Mouse (Mus musculus) cerebellum, adult 18-20 months (tissue): ENCODE data around the gene Mturn.

Experiments used
- DNase-seq, 2 experiments: peaks; one replicate each; pipeline ENCODE4 v3.0.0; 2021

Mturn gene

GRCm38 (mm10) chr6:54698691-54699476 is 17.5 kb downstream of the Mturn start:
- DNase-seq: no peak

DNA sequence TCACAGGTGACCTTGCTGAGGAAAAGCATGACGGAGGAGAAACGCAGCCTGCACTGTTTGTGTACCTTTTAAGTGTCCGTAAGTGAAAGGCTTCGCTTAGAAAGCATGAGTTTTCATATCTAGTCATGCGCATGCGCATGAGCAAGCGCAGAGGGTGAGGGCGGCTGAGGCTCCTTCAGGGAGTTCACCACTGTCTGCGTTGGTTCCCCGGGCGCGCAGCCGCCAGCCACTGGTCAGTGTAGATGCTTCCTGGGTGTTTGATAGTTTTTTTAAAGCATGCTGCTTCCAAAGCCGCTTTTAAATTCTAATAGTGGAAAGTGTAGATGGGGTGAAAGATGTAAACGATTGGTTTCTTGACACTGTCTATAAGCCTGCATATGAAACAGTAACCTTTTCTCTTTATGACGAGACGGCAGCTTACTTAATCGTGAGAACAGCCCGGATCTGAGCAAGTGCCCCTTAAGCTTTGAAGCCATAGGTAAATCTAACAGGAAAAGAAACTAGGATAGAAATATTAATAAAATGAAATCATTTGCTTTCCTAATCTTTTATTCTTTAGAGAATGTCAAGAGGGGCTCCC is 18.1 kb downstream of the Mturn start:
- peak; percentile 83 to 86 for DNase-seq

- DNase-seq: no peak
Observed at GRCm38 (mm10) chr6:54700516-54700915, 19.1 kb downstream of the Mturn start.

DNA sequence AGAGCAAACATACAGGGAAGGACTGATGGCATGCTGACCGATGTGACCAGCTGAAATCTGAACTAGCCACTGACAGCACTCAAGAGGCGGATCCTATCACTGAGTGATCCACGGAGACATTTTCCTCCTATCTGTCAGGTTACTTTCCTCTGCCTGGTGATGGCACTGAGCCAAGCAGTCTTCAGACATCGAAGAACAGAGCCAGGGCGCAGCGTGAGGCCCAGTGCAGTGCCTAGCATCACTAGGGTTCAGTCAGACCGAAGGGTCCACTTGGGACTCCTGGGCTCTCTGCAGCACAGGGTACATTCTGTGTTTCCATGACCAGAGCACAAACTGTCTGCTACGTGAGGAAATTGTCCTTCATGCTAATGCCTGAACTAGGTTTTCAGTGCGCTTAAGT is 20.5 kb downstream of the Mturn start:
- DNase-seq: no peak

DNA sequence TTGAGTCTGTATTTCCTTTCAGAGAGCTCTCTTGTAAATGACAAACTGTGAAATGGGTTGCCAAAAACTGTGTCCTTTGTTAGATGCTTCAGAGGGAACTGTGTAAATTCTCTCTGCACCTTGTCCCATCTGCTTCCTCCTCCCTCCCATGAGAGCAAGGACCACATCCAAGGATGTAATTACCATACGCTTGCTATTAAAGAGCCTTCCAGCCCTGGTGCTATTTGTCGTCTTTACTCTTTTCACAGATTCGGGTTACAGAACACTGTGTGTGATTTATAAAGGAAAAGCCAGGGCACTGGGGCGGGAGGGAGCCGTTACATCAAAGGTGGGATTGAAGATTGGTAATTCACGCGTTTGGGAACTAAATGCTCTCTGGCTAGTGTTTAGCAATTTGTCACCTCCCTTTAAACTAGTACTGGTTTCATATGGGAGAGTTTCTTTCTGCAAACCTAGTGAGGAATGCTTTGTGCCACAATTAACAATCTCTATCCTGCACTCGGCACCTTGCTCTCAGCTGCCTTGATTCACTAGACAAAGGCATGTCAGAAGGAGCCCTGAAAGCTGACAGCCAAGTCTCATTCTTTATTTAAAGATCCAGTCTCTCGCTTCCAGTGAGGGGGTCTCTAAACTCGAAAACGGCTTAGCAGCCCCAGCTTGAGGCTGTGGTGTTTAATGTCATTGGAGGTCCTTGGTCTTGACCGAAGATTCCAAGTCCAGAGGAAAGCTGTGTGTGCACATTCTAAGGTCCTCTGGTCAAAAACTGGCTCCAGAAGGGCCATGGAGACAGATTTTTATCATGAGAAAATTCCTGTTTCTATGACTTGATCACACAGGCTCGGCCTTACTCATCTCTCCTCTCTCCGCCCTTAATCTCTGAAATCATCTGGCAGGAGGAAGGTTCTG is 22.5 kb downstream of the Mturn start:
- DNase-seq: no peak

DNA sequence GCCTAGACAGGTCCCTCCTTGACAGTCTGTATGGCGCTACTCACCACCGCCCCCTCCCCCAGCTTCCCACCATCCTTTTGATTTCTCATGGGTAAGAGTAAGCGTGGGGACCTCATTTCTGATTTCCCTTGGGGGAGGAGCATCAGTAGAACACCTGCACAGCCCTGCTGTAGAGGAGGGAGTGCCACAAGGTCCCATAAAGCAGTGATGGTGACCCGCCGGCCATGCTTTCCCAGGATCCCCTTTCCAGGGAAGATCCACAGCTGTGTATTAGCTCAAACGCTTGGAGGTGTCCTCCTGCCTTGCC is 23.1 kb downstream of the Mturn start:
- no peak for DNase-seq

DNA sequence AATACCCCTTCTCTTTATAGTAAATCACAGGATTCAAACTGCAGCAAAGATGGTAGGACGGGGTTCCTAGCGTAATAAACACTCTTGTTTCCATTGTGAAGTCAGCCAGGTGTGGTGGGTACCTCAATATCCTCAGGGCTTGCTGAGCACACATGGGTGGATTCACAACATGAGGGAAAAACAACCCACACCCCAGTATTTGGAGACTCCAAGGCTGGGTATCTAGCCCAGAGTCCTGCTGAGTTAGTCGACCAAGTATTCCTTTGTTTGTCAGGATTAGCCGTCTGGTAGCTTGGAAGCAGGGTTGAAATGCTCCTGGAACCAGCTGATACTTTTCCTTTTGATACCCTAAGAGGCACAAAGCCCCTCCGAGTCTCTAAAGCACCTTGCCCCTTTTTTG is 23.4 kb downstream of the Mturn start:
- DNase-seq: no peak

DNA sequence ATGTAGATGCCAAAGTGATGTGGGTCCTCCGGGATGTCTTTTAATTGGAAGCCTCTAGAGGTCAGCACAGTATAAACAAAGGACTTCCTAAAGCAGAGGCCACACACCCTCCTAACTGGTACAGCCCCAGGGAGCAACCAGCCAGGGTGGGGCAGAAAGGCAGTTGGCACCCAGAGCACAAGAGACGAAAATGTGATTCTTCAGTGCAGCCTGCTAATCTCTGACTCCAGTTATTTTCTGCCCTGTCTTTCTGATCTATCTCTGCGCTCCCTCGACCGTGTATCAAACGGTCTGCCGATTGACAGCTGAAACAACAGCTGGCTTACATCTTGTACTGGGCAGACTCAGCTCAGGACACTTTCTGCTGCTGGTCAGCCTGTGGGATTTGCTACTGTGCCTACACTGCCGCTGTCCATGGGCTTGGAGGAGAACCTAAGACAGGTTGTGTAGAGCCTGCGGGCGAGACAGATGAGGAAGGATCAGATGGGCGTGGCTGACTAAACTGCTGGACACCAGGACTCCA is 24.0 kb downstream of the Mturn start:
- peak; percentile 40 to 44 for DNase-seq

GRCm38 (mm10) chr6:54706099-54706498 is 24.7 kb downstream of the Mturn start:
- DNase-seq: no peak

DNA sequence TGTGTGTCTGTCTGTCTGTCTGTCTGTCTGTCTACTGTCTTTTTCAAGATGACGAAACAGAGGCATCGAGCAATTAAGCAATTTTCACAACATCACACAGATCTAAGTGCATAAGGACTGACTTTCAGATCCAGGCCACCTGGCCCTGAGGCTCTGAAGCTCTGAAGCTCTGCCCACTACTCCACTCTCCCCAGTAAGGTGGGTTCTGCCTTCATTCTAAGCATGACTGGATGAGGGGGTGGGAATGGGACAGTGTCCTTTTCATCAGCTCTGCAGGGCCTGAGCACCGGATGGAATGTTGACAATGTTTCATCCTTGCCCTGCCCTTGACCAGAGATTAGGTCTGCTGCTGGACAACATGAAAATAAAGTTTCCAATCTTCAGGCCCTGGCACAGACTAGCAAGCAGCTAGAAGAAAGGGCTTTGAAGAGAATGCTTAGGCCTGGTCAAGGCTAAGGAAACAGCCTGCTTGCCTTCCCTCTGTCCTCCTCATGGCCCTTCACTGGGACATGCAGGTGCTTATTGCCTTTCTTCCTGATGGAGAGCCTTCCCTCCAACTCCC is 25.3 kb downstream of the Mturn start:
- no peak for DNase-seq

DNA sequence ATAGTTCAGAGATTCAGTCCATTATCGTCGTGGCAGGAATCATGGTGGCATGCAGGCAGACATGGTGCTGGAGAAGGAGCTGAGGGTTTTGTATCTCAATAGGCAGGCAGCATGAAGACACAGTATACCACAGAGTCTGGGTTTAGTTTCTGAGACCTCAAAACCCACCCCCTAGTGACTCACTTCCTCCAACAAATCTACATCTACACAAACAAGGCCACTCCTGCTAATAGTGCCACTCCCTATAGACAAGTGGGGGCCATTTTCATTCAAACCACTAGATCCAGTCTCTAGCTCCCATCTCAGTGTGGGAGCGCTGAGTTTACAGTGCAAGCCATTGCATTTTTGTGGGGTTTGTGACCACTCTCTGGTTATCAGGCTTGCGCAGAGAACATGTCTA is 27.2 kb downstream of the Mturn start:
- DNase-seq: no peak

- no peak for DNase-seq
Observed at GRCm38 (mm10) chr6:54715697-54716096, 34.3 kb downstream of the Mturn start.

GRCm38 (mm10) chr6:54718779-54719685 is 37.6 kb downstream of the Mturn start:
- peak in 1 of 2 experiments; percentile 25 for DNase-seq

- peak; percentile 38 to 43 for DNase-seq
Observed at GRCm38 (mm10) chr6:54719686-54720310, 38.4 kb downstream of the Mturn start.

- DNase-seq: no peak
Observed at GRCm38 (mm10) chr6:54720512-54721251, 39.3 kb downstream of the Mturn start.

GRCm38 (mm10) chr6:54721252-54721635 is 39.8 kb downstream of the Mturn start:
- DNase-seq: no peak

DNA sequence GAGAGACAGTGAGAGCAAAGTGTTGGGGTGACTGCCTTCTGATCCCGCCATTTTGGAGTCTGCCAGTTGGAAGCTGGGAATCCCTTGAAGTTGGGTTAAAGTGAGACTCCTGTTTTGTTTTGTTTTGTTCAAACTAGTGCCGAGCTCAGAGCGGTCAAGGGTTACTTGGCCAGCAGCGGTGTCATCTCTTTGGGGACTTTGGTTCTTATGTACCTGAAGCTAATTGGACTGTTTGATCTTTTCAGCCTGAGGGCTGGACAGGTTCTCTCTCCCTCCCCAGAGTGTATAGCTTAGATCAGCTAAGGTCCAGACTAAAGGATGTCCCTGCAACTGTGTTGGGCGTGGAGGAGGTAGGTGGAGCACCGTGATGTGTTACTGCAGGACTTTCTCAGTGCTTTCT is 44.9 kb downstream of the Mturn start:
- DNase-seq: no peak

- no peak for DNase-seq
Observed at GRCm38 (mm10) chr6:54726796-54727195, 45.4 kb downstream of the Mturn start.

- DNase-seq: no peak
Observed at GRCm38 (mm10) chr6:54727416-54727815, 46.0 kb downstream of the Mturn start.

DNA sequence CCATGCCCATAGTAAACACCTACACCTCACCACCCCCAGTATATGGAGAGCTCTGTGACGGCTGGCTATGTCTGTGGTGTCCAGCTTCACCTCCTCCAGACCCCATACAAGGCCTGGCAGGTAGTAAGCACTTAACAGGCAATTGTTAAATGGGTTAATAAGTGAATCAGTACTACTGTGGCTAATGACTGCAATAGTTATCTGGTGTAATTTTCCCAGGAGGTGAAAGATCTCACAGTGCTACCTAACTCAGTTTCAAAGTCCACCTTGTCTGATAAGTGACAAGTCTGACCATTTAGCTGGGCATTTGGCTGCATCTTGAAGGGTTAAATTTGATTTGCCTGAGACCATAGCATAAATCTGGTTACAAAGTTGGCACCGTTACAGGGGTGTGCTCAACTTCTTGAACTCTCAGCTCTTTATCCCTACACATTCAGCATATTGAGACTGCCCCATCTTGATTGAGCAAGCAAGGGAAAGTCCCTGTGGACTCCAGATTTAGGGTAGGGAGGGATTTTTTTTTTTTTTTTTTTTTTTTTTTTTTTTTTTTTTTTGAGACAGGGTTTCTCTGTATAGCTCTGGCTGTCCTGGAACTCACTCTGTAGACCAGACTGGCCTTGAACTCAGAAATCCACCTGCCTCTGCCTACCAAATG is 48.2 kb downstream of the Mturn start:
- DNase-seq: no peak
